Mouse (Mus musculus): ENCODE measurements around the gene Kbtbd12. TPM values are rescaled to one million over a fixed set of nuclear protein-coding genes. Genes with fewer than 3 reads are reported as not detected.

The Kbtbd12 gene
- total and polyA plus RNA-seq, 3 experiments = not detected

- H3K4me2 ChIP-seq (ENCODE audit: insufficient read depth, low read depth, poor library complexity, severe bottlenecking) = no peak overlapping the region
- no peak for DNase-seq (ENCODE audit: extremely low read depth)
- no peaks in the 10 kb centered on the region for H3K27me3 ChIP-seq (replicated peaks)
- no peaks in the 10 kb centered on the region for H3K36me3 ChIP-seq (replicated peaks in 1 of 2; ENCODE audit: control insufficient read depth in 1 of 2, insufficient read depth in 1 of 2, low read length in 1 of 2)
- H3K4me3 ChIP-seq (replicated peaks in 1 of 3; ENCODE audit: low read depth in 2 of 3, low read length in 2 of 3, poor library complexity in 1 of 3) = no peak overlapping the region
- no peaks in the 10 kb centered on the region for H3K9me3 ChIP-seq (replicated peaks; ENCODE audit: low read length)
- dilution Hi-C loops (cut with MboI; ENCODE audit: extremely low pct_ligation_motif_present, extremely low pct_unique_long_range_greater_than_20kb, low sequenced_read_pairs) (no loop called here), in situ Hi-C loops (cut with MboI; ENCODE audit: low pct_ligation_motif_present, low pct_unique_long_range_greater_than_20kb, low sequenced_read_pairs) (no loop called here)
- no peak for TF ChIP-seq NELFE (IDR thresholded peaks at IDR 0.05; ENCODE audit: low read depth, low read length)
- no peak for TF ChIP-seq MAFK (IDR thresholded peaks at IDR 0.05; ENCODE audit: insufficient replicate concordance, low read length)
- no peak for TF ChIP-seq CHD1 (IDR thresholded peaks at IDR 0.05; ENCODE audit: low read depth, low read length)
- no peak for TF ChIP-seq POLR2AphosphoS2 (IDR thresholded peaks at IDR 0.05; ENCODE audit: low read depth, low read length)
- no peak for TF ChIP-seq GABPA (IDR thresholded peaks at IDR 0.05; ENCODE audit: insufficient replicate concordance, low read depth, low read length)
- TF ChIP-seq JUND (conservative IDR thresholded peaks at IDR 0.05; ENCODE audit: low read depth, low read length) = no peak
- no peak for TF ChIP-seq KAT2A (IDR thresholded peaks at IDR 0.05; ENCODE audit: insufficient replicate concordance, low read length)
- TF ChIP-seq RCOR1 (conservative IDR thresholded peaks at IDR 0.05; ENCODE audit: low read depth, low read length) = no peak
- no peak for TF ChIP-seq ZC3H11A (IDR thresholded peaks at IDR 0.05; ENCODE audit: low read depth, low read length)
- TF ChIP-seq ELF1 (IDR thresholded peaks at IDR 0.05; ENCODE audit: low read depth, low read length) = no peak
- H3K27ac ChIP-seq (ENCODE audit: insufficient read depth, low read depth) = no peak overlapping the region
- H3K9ac ChIP-seq (ENCODE audit: insufficient read depth, low read depth) = no peak overlapping the region
- peaks cover 0 to 8% of the 10 kb centered on the region in 2 experiments; a peak in 1 of 4 replicates for H3K4me1 ChIP-seq (ENCODE audit: control insufficient read depth in 1 of 2, insufficient read depth in 2 of 2)
- H3K79me2 ChIP-seq (replicated peaks; ENCODE audit: control insufficient read depth, extremely low read depth, insufficient read depth, poor library complexity, severe bottlenecking) = no peaks in the 10 kb centered on the region
Observed at GRCm38 (mm10) chr6:88621816-88622481, 15.8 kb downstream of the Kbtbd12 start.

GRCm38 (mm10) chr6:88619542-88619941 is 18.2 kb downstream of the Kbtbd12 start:
- Histone ChIP-seq H3K27me3 (replicated peaks) (no peaks in the 10 kb centered on the region), H3K4me3 (replicated peaks in 1 of 3; ENCODE audit: low read depth in 2 of 3, low read length in 2 of 3, poor library complexity in 1 of 3) (no peak overlapping the region), H3K4me2 (ENCODE audit: insufficient read depth, low read depth, poor library complexity, severe bottlenecking) (no peak overlapping the region), H3K9me3 (replicated peaks; ENCODE audit: low read length) (no peaks in the 10 kb centered on the region), H3K4me1 (ENCODE audit: control insufficient read depth in 1 of 2, insufficient read depth in 2 of 2) (peaks cover 0 to 8% of the 10 kb centered on the region in 2 experiments; a peak in 1 of 4 replicates), H3K79me2 (replicated peaks; ENCODE audit: control insufficient read depth, extremely low read depth, insufficient read depth, poor library complexity, severe bottlenecking) (no peaks in the 10 kb centered on the region), H3K27ac (ENCODE audit: insufficient read depth, low read depth) (no peak overlapping the region), H3K36me3 (replicated peaks in 1 of 2; ENCODE audit: control insufficient read depth in 1 of 2, insufficient read depth in 1 of 2, low read length in 1 of 2) (no peaks in the 10 kb centered on the region), H3K9ac (ENCODE audit: insufficient read depth, low read depth) (no peak overlapping the region)
- in situ Hi-C loops (cut with MboI; ENCODE audit: low pct_ligation_motif_present, low pct_unique_long_range_greater_than_20kb, low sequenced_read_pairs) (no loop called here), dilution Hi-C loops (cut with MboI; ENCODE audit: extremely low pct_ligation_motif_present, extremely low pct_unique_long_range_greater_than_20kb, low sequenced_read_pairs) (no loop called here)
- no peak for TF ChIP-seq POLR2A (IDR thresholded peaks at IDR 0.05; ENCODE audit: low read depth, low read length)
- no peak for TF ChIP-seq ZKSCAN1 (IDR thresholded peaks at IDR 0.05; ENCODE audit: borderline replicate concordance, low read depth, low read length)
- TF ChIP-seq MAZ (IDR thresholded peaks at IDR 0.05; ENCODE audit: low read depth, low read length) = no peak
- TF ChIP-seq EP300 (IDR thresholded peaks at IDR 0.05; ENCODE audit: low read length) = no peak
- TF ChIP-seq TCF12 (IDR thresholded peaks at IDR 0.05; ENCODE audit: low read depth, low read length) = no peak
- TF ChIP-seq MAX (IDR thresholded peaks at IDR 0.05; ENCODE audit: low read length) = no peak
- TF ChIP-seq ZNF384 (IDR thresholded peaks at IDR 0.05; ENCODE audit: low read depth, low read length) = no peak
- no peak for TF ChIP-seq USF2 (conservative IDR thresholded peaks at IDR 0.05; ENCODE audit: low read depth, low read length)
- no peak for TF ChIP-seq ZMIZ1 (IDR thresholded peaks at IDR 0.05; ENCODE audit: low read depth, low read length)
- TF ChIP-seq NELFE (IDR thresholded peaks at IDR 0.05; ENCODE audit: low read depth, low read length) = no peak
- no peak for TF ChIP-seq KAT2A (IDR thresholded peaks at IDR 0.05; ENCODE audit: insufficient replicate concordance, low read length)
- TF ChIP-seq POLR2AphosphoS2 (IDR thresholded peaks at IDR 0.05; ENCODE audit: low read depth, low read length) = no peak
- no peak for TF ChIP-seq IRF4 (IDR thresholded peaks at IDR 0.05; ENCODE audit: low read depth, low read length)
- TF ChIP-seq MAFK (IDR thresholded peaks at IDR 0.05; ENCODE audit: insufficient replicate concordance, low read length) = no peak
- DNase-seq (ENCODE audit: extremely low read depth) = no peak

All from CH12.LX (cell line).